8 mouse cellular contexts compared by ENCODE assay signal in the genomic region with DNA sequence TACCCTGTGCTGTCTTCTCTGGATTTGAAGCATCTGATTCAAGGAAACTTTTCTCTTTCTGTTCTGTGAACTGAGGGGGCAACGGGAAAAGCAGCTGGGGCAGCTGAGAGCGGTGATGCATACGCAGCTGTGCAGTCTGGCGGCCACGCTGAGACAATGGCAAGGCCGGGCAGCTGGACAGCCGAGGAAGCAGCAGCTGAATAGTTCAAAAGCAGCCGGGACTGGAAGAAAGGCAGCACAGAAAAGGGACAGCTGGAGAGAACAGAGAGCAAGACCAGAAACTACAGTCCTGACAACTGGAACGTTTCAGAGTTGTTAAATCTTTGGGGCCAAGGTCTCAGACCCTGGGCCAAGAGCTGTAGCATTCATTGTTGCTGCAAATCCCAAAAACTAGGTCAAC. TPM values are rescaled to one million over a fixed set of nuclear protein-coding genes. Genes with fewer than 3 reads are reported as not detected.
DNase-seq lines count a peak whose midpoint lies in the region; ATAC-seq and TF ChIP-seq lines count a peak whose summit lies in the region.

No protein-coding gene starts in this region.

- H3K4me2 ChIP-seq in kidney, embryonic 16.5 days (replicated peaks; ENCODE audit: low read depth, low read length), result peak overlapping the region; percentile 82
- peak overlapping the region; percentile 79 for H3K4me2 ChIP-seq in intestine, postnatal 0 days (replicated peaks; ENCODE audit: low read depth)

- DNase-seq in kidney, postnatal 25 days, result no peak
- peak; percentile 56 to 78 for DNase-seq in heart, adult 18-20 months
- peak; percentile 29 for DNase-seq in lung, postnatal 14 days
- DNase-seq in right cerebral cortex, postnatal 25 days, result peak; percentile 23
- no peak for DNase-seq in thymus, postnatal 10 days (ENCODE audit: low spot score in 2 of 2)

- TF ChIP-seq POLR2A in cortical plate, adult 2 months (IDR thresholded peaks at IDR 0.05; ENCODE audit: extremely low read depth, insufficient read depth, low read length), result no peak

- H3K27ac ChIP-seq in kidney, embryonic 16.5 days (ENCODE audit: low read length), result no peak overlapping the region
- H3K27ac ChIP-seq in cortical plate, adult 2 months (ENCODE audit: insufficient read depth, low read length), result no peak overlapping the region; the same call in 1 of the 2 replicates
- no peak overlapping the region for H3K27ac ChIP-seq in intestine, postnatal 0 days (ENCODE audit: low read depth, low read length)

- H3K9ac ChIP-seq in kidney, embryonic 16.5 days (replicated peaks; ENCODE audit: low read length), result peak overlapping the region; percentile 37; the same call in 1 of the 2 replicates
- H3K9ac ChIP-seq in intestine, postnatal 0 days (ENCODE audit: low read depth, low read length), result no peak overlapping the region

- no peaks in the 10 kb centered on the region for H3K27me3 ChIP-seq in kidney, embryonic 16.5 days (ENCODE audit: insufficient read depth, low read length)
- no peaks in the 10 kb centered on the region for H3K27me3 ChIP-seq in intestine, postnatal 0 days (replicated peaks; ENCODE audit: control insufficient read depth, insufficient read depth, low read length)

- peaks cover 22% of the 10 kb centered on the region; the same call in 1 of the 2 replicates for H3K36me3 ChIP-seq in kidney, embryonic 16.5 days (ENCODE audit: insufficient read depth, low read length)
- peaks cover 21% of the 10 kb centered on the region for H3K36me3 ChIP-seq in intestine, postnatal 0 days (ENCODE audit: control insufficient read depth, insufficient read depth)

- peak; percentile 29; the same call in 1 of the 2 replicates for ATAC-seq in kidney, embryonic 16.5 days (ENCODE audit: low FRiP score, low TSS enrichment)
- no peak for ATAC-seq in intestine, postnatal 0 days

- peaks cover 12% of the 10 kb centered on the region; the same call in 1 of the 2 replicates for H3K4me1 ChIP-seq in kidney, embryonic 16.5 days (ENCODE audit: insufficient read depth, low read length)
- H3K4me1 ChIP-seq in cortical plate, adult 2 months (ENCODE audit: control insufficient read depth, insufficient read depth, low read length), result no peaks in the 10 kb centered on the region; the same call in 1 of the 2 replicates
- no peaks in the 10 kb centered on the region for H3K4me1 ChIP-seq in intestine, postnatal 0 days (replicated peaks; ENCODE audit: control insufficient read depth, insufficient read depth, low read length)

- no peaks in the 10 kb centered on the region for H3K9me3 ChIP-seq in kidney, embryonic 16.5 days (ENCODE audit: low read length)
- no peaks in the 10 kb centered on the region for H3K9me3 ChIP-seq in intestine, postnatal 0 days (ENCODE audit: control insufficient read depth)

- WGBS in kidney, embryonic 16.5 days, result 25% methylated on average over 9 of the region's 9 CpGs
- WGBS in intestine, postnatal 0 days, result 36% methylated on average over 9 of the region's 9 CpGs

- H3K4me3 ChIP-seq in kidney, embryonic 16.5 days (ENCODE audit: low read length), result peak overlapping the region; percentile 94; the same call in 1 of the 2 replicates
- peak overlapping the region; percentile 84 for H3K4me3 ChIP-seq in cortical plate, adult 2 months (ENCODE audit: insufficient read depth, low read length)
- no peak overlapping the region for H3K4me3 ChIP-seq in intestine, postnatal 0 days (ENCODE audit: low read depth, low read length)

- no peak for TF ChIP-seq CTCF in cortical plate, adult 2 months (IDR thresholded peaks at IDR 0.05; ENCODE audit: extremely low read depth, insufficient read depth, low read length)
- TF ChIP-seq CTCF in intestine, postnatal 0 days (IDR thresholded peaks at IDR 0.05; ENCODE audit: low read depth), result no peak

RNA-seq across cellular contexts. Expression of a gene that starts 1.1 kb away (rescaled TPM):
- polyA plus RNA-seq in kidney, embryonic 16.5 days (2015; fragmentation: Nextera tagmentation; extraction: Ambion mirVana), result 67.8 and 71.7 TPM in 2 replicates
- 35.0 and 35.8 TPM in 2 replicates for polyA plus RNA-seq in cortical plate, adult 2 months (2012; rRNA removed)
- 10 to 100 TPM; 19.1 to 19.9 TPM for total RNA-seq in heart, adult 18-20 months (2021)
- 41.0 and 43.6 TPM in 2 replicates for polyA plus RNA-seq in intestine, postnatal 0 days (2015; fragmentation: Nextera tagmentation; extraction: Ambion mirVana)

RNA-seq across cellular contexts. Expression of a gene that starts 20.6 kb away (rescaled TPM):
- 182 and 194 TPM in 2 replicates for polyA plus RNA-seq in kidney, embryonic 16.5 days (2015; fragmentation: Nextera tagmentation; extraction: Ambion mirVana)
- 3.3 and 4.0 TPM in 2 replicates for polyA plus RNA-seq in cortical plate, adult 2 months (2012; rRNA removed)
- under 1 TPM; 0.51 to 0.99 TPM for total RNA-seq in heart, adult 18-20 months (2021)
- polyA plus RNA-seq in intestine, postnatal 0 days (2015; fragmentation: Nextera tagmentation; extraction: Ambion mirVana), result 37.4 and 43.3 TPM in 2 replicates

RNA-seq across cellular contexts. Expression of a gene that starts 29.7 kb away (rescaled TPM):
- not detected in 2 replicates for polyA plus RNA-seq in kidney, embryonic 16.5 days (2015; fragmentation: Nextera tagmentation; extraction: Ambion mirVana)
- 37.6 and 38.9 TPM in 2 replicates for polyA plus RNA-seq in cortical plate, adult 2 months (2012; rRNA removed)
- not detected for total RNA-seq in heart, adult 18-20 months (2021)
- polyA plus RNA-seq in intestine, postnatal 0 days (2015; fragmentation: Nextera tagmentation; extraction: Ambion mirVana), result 1.1 and 1.2 TPM in 2 replicates

Comparison
In these comparisons a context has a peak if more than half of its experiments do, and no peak if none do; other contexts are left out.
1. DNase-seq: peak in heart, adult 18-20 months (2 of 2), lung, postnatal 14 days (single experiment) and right cerebral cortex, postnatal 25 days (single experiment); none in kidney, postnatal 25 days (0 of 2) and thymus, postnatal 10 days (0 of 2).
2. RNA of a gene that starts 29.7 kb away (polyA plus RNA-seq): 37.6 to 38.9 TPM in cortical plate, adult 2 months; 1.1 to 1.2 TPM in intestine, postnatal 0 days and not detected in kidney, embryonic 16.5 days; every median in the first group is over 10 times any median in the second.